Mouse (Mus musculus): Measurements from ENCODE around the gene Rbfox2. TPM values are rescaled to one million over a fixed set of nuclear protein-coding genes. Genes with fewer than 3 reads are reported as not detected.

Gene Rbfox2
- total RNA-seq, 2 experiments from 2014 or later: 248 to 258 TPM

GRCm38 (mm10) chr15:77329681-77330180, 22.9 kb upstream of the Rbfox2 start:
- no peak for TF ChIP-seq CTCF (IDR thresholded peaks at IDR 0.05)
- DNase-seq (ENCODE audit: extremely low spot score in 1 of 2, low spot score in 2 of 2): no peak
- no peak overlapping the region for H3K4me3 ChIP-seq
- no peak overlapping the region for H3K27ac ChIP-seq
- intact Hi-C loops (cut with DNase I): loop anchor here (10.0 kb wide), 1 partner anchor 175 kb away; no protein-coding TSS in a partner anchor

- Histone ChIP-seq H3K4me3 (no peak overlapping the region), H3K27ac (no peak overlapping the region)
- DNase-seq (ENCODE audit: extremely low spot score in 1 of 2, low spot score in 2 of 2): no peak
- no peak for TF ChIP-seq CTCF (IDR thresholded peaks at IDR 0.05)
- intact Hi-C loops (cut with DNase I): no loop called here
Measured at GRCm38 (mm10) chr15:77326361-77326760, 19.6 kb upstream of the Rbfox2 start.

- intact Hi-C loops (cut with DNase I): no loop called here
- H3K4me3 ChIP-seq: no peak overlapping the region
- no peak overlapping the region for H3K27ac ChIP-seq
- no peak for TF ChIP-seq CTCF (IDR thresholded peaks at IDR 0.05)
- DNase-seq (ENCODE audit: extremely low spot score in 1 of 2, low spot score in 2 of 2): no peak
Measured at GRCm38 (mm10) chr15:77324426-77324825, 17.6 kb upstream of the Rbfox2 start.

- intact Hi-C loops (cut with DNase I): no loop called here
- Histone ChIP-seq H3K27ac (no peak overlapping the region), H3K4me3 (no peak overlapping the region)
- TF ChIP-seq CTCF (IDR thresholded peaks at IDR 0.05): no peak
- DNase-seq (ENCODE audit: extremely low spot score in 1 of 2, low spot score in 2 of 2): no peak
Measured at GRCm38 (mm10) chr15:77323226-77323625, 16.4 kb upstream of the Rbfox2 start.

GRCm38 (mm10) chr15:77313701-77314100, 6.9 kb upstream of the Rbfox2 start:
- intact Hi-C loops (cut with DNase I): no loop called here
- DNase-seq (ENCODE audit: extremely low spot score in 1 of 2, low spot score in 2 of 2): no peak
- Histone ChIP-seq H3K27ac (no peak overlapping the region), H3K4me3 (no peak overlapping the region)
- TF ChIP-seq CTCF (IDR thresholded peaks at IDR 0.05): no peak

- no peak for TF ChIP-seq CTCF (IDR thresholded peaks at IDR 0.05)
- intact Hi-C loops (cut with DNase I): no loop called here
- Histone ChIP-seq H3K4me3 (no peak overlapping the region), H3K27ac (no peak overlapping the region)
- DNase-seq (ENCODE audit: extremely low spot score in 1 of 2, low spot score in 2 of 2): no peak
Measured at GRCm38 (mm10) chr15:77312796-77313195, 6.0 kb upstream of the Rbfox2 start.

- no peak for TF ChIP-seq CTCF (IDR thresholded peaks at IDR 0.05)
- no peak for DNase-seq (ENCODE audit: extremely low spot score in 1 of 2, low spot score in 2 of 2)
- H3K4me3 ChIP-seq: no peak overlapping the region
- no peak overlapping the region for H3K27ac ChIP-seq
- intact Hi-C loops (cut with DNase I): loop anchor here (2.0 to 5.0 kb wide), 2 partner anchors 25 to 56 kb away; no protein-coding TSS in a partner anchor
Measured at GRCm38 (mm10) chr15:77307767-77308495, 1.1 kb upstream of the Rbfox2 start.

- TF ChIP-seq CTCF (IDR thresholded peaks at IDR 0.05): no peak
- intact Hi-C loops (cut with DNase I): loop anchor here (2.0 to 5.0 kb wide), 2 partner anchors 27 to 54 kb away; no protein-coding TSS in a partner anchor
Measured at GRCm38 (mm10) chr15:77305852-77306546, 805 bp downstream of the Rbfox2 start.

GRCm38 (mm10) chr15:77304960-77305359, 1.8 kb downstream of the Rbfox2 start:
- H3K4me3 ChIP-seq: peak overlapping the region; percentile 89
- H3K27ac ChIP-seq: 0 out of 2 replicates have a peak overlapping the region, but pooled peaks have one; percentile 21
- DNase-seq (ENCODE audit: extremely low spot score in 1 of 2, low spot score in 2 of 2): no peak
- no peak for TF ChIP-seq CTCF (IDR thresholded peaks at IDR 0.05)
- intact Hi-C loops (cut with DNase I): loop anchor here (5.0 kb wide), 1 partner anchor 53 kb away; no protein-coding TSS in a partner anchor

More at GRCm38 (mm10) chr15:77305852-77306546, 805 bp downstream of the Rbfox2 start:
- DNase-seq (ENCODE audit: extremely low spot score in 1 of 2, low spot score in 2 of 2): peak; percentile 12 to 34
- Histone ChIP-seq H3K27ac (peak overlapping the region; percentile 96), H3K4me3 (peak overlapping the region; percentile 89)

GRCm38 (mm10) chr15:77301122-77301521, 5.7 kb downstream of the Rbfox2 start:
- DNase-seq (ENCODE audit: extremely low spot score in 1 of 2, low spot score in 2 of 2): no peak
- Histone ChIP-seq H3K27ac (no peak overlapping the region), H3K4me3 (no peak overlapping the region)
- no peak for TF ChIP-seq CTCF (IDR thresholded peaks at IDR 0.05)
- intact Hi-C loops (cut with DNase I): no loop called here

GRCm38 (mm10) chr15:77298564-77298963, 8.2 kb downstream of the Rbfox2 start:
- no peak for DNase-seq (ENCODE audit: extremely low spot score in 1 of 2, low spot score in 2 of 2)
- no peak overlapping the region for H3K4me3 ChIP-seq
- intact Hi-C loops (cut with DNase I): no loop called here
- TF ChIP-seq CTCF (IDR thresholded peaks at IDR 0.05): no peak
- no peak overlapping the region for H3K27ac ChIP-seq

- Histone ChIP-seq H3K4me3 (no peak overlapping the region), H3K27ac (no peak overlapping the region)
- no peak for DNase-seq (ENCODE audit: extremely low spot score in 1 of 2, low spot score in 2 of 2)
- intact Hi-C loops (cut with DNase I): no loop called here
- TF ChIP-seq CTCF (IDR thresholded peaks at IDR 0.05): no peak
Measured at GRCm38 (mm10) chr15:77296635-77297034, 10.2 kb downstream of the Rbfox2 start.

All from left cerebral cortex, adult 2 months (tissue).